Mouse (Mus musculus): ENCODE measurements at regions not wholly inside any gene's neighbourhood (a gene's known extent, or its start where the extent isn't known, plus 50 kb on each side); places are given as distances from the start of the nearest gene placed in this dataset.

DNA sequence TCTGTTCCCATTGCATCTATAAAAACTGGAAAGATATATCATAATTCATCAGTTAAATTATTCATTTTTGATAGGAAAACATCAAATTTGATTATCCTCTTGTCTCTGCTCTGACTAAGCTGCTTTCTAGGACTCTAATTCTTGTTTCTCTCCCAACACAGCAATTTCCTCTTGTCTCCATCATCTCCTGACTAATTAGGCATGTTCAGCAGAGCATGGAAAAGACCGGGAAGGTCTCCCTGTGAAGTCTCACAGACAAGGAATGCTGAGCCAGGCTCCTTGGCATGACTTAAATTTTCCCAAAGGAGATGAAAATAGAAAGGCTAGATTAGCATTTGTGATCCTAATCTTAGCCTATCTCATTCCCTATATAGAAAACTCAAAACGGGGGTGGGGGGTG, 192.3 kb downstream of the Chrna7 start:
- peak; percentile 4 to 18 for DNase-seq

DNA sequence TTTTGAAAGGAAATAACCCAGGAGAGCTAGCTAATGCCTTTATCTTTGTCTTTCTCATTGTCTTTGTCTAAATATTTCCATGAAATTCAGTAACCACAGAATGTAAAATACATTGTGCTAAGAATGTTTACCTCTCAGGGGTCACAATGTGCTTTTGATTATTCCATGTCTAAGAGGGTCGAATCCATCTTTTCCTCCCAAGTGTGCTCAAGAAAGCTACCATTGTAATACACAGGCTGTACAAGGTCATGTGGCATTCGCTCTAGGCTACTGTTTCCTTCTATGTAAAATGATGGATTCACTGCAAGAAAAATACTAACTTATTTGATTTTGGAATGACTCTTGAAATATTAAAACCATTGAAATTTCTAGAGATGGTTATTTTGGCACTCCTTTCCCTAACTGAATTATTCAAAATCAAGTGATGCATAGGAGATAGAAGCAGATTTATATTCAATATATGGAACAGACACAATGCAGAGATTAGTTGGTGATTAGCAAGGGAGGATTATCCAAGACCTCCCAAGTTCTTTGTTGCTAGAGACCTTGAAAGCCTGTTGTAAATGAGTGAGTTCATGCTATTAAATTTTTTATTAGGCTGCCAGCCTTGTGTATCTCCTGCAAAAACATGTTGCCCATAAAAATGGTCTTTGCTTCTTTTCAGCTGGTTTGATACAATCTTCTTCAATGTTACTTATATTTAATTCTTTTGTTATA, 193.4 kb downstream of the Chrna7 start:
- no peak for DNase-seq

- no peak for DNase-seq
Measured at GRCm38 (mm10) chr7:62981109-62981508, 157.6 kb upstream of the A26c2 start.
